Mouse (Mus musculus) limb, embryonic 13.5 days (tissue): ENCODE measurements at regions not wholly inside any gene's neighbourhood (a gene's known extent, or its start where the extent isn't known, plus 50 kb on each side); places are given as distances from the start of the nearest gene placed in this dataset.

ENCODE experiments used
- ATAC-seq: fragments of 200-750 bp; cut with Nextera tagmentation; 2 replicates; pipeline ENCODE4 v1.8.0; 2017; ENCODE audit warnings: low read depth, moderate number of reproducible peaks, moderate TSS enrichment; ENCODE audit not compliant: low FRiP score
- H3K27ac ChIP-seq: fragments of 300-500 bp; sonication (generic); 2 replicates; pipeline ENCODE4 v1.5.1; 2015; ENCODE audit warnings: inconsistent platforms, mild to moderate bottlenecking, moderate library complexity
- H3K27me3 ChIP-seq: fragments of 300-500 bp; sonication (generic); 2 replicates; pipeline ENCODE4 v1.6.1; 2015; ENCODE audit warnings: mild to moderate bottlenecking, inconsistent platforms
- H3K36me3 ChIP-seq: fragments of 300-500 bp; sonication (generic); 2 replicates; pipeline ENCODE4 v1.6.1; 2015; ENCODE audit warnings: inconsistent platforms, mild to moderate bottlenecking, moderate library complexity
- H3K4me1 ChIP-seq: fragments of 300-500 bp; sonication (generic); 2 replicates; pipeline ENCODE4 v1.6.1; 2015; ENCODE audit warnings: inconsistent platforms
- H3K4me2 ChIP-seq: fragments of 300-500 bp; sonication (generic); replicated peaks from 2 replicates; pipeline ENCODE4 v1.6.1; 2015; ENCODE audit warnings: inconsistent platforms, mild to moderate bottlenecking, moderate library complexity
- H3K4me3 ChIP-seq: fragments of 300-500 bp; sonication (generic); 2 replicates; pipeline ENCODE4 v1.5.1; 2015; ENCODE audit warnings: moderate library complexity, mild to moderate bottlenecking, inconsistent platforms
- H3K9ac ChIP-seq: fragments of 300-500 bp; sonication (generic); 2 replicates; pipeline ENCODE4 v1.6.1; 2015; ENCODE audit warnings: mild to moderate bottlenecking, inconsistent platforms
- H3K9me3 ChIP-seq: fragments of 300-500 bp; sonication (generic); 2 replicates; pipeline ENCODE4 v1.6.1; 2016; ENCODE audit warnings: inconsistent platforms
- WGBS: fragments of 180-500 bp; shearing (Covaris S2); methylation state at CpG from one replicate; pipeline ENCODE4 v1.1.7; 2015; 5-methylcytosine and 5-hydroxymethylcytosine counted together

GRCm38 (mm10) chr4:105948326-105948725 is 158.7 kb downstream of the Gm12728 start:
- no peak for ATAC-seq
- Histone ChIP-seq H3K9me3 (no peaks in the 10 kb centered on the region), H3K4me2 (no peak overlapping the region), H3K9ac (no peak overlapping the region), H3K36me3 (no peaks in the 10 kb centered on the region), H3K4me3 (no peak overlapping the region), H3K27ac (no peak overlapping the region), H3K27me3 (no peaks in the 10 kb centered on the region), H3K4me1 (peaks cover 12% of the 10 kb centered on the region; the same call in 1 of the 2 replicates)
- 89% methylated on average over 5 of the region's 5 CpGs for WGBS

- Histone ChIP-seq H3K4me1 (0 out of 2 replicates have a peak, but pooled peaks cover 4% of the 10 kb centered on the region), H3K9ac (no peak overlapping the region), H3K4me3 (no peak overlapping the region), H3K36me3 (no peaks in the 10 kb centered on the region), H3K9me3 (no peaks in the 10 kb centered on the region), H3K4me2 (no peak overlapping the region), H3K27ac (no peak overlapping the region), H3K27me3 (no peaks in the 10 kb centered on the region)
- no peak for ATAC-seq
- WGBS, result 63% methylated on average over 3 of the region's 3 CpGs
Measured at GRCm38 (mm10) chr4:105952406-105952805, 162.7 kb downstream of the Gm12728 start.

GRCm38 (mm10) chr4:105956516-105956915 is 166.8 kb downstream of the Gm12728 start:
- WGBS, result 70% methylated on average over 2 of the region's 2 CpGs

GRCm38 (mm10) chr4:105958331-105958730 is 168.7 kb downstream of the Gm12728 start:
- 35% methylated on average over 5 of the region's 5 CpGs for WGBS
- H3K4me2 ChIP-seq, result no peak overlapping the region
- no peak overlapping the region for H3K9ac ChIP-seq
- H3K36me3 ChIP-seq, result no peaks in the 10 kb centered on the region
- no peaks in the 10 kb centered on the region for H3K9me3 ChIP-seq
- H3K4me1 ChIP-seq, result peaks cover 37% of the 10 kb centered on the region
- ATAC-seq, result no peak
- no peak overlapping the region for H3K4me3 ChIP-seq
- H3K27me3 ChIP-seq, result no peaks in the 10 kb centered on the region
- no peak overlapping the region for H3K27ac ChIP-seq

More at GRCm38 (mm10) chr4:105956516-105956915, 166.8 kb downstream of the Gm12728 start:
- Histone ChIP-seq H3K27ac (no peak overlapping the region), H3K4me3 (no peak overlapping the region), H3K9ac (no peak overlapping the region), H3K36me3 (no peaks in the 10 kb centered on the region), H3K27me3 (no peaks in the 10 kb centered on the region), H3K9me3 (no peaks in the 10 kb centered on the region), H3K4me1 (peaks cover 21% of the 10 kb centered on the region), H3K4me2 (no peak overlapping the region)
- no peak for ATAC-seq

- no peak overlapping the region for H3K4me2 ChIP-seq
- H3K27ac ChIP-seq, result peak overlapping the region; percentile 58; the same call in 1 of the 2 replicates
- H3K9me3 ChIP-seq, result no peaks in the 10 kb centered on the region
- WGBS, result 32% methylated on average over 8 of the region's 8 CpGs
- 0 out of 2 replicates have a peak, but pooled peaks cover 4% of the 10 kb centered on the region for H3K27me3 ChIP-seq
- peaks cover 37% of the 10 kb centered on the region for H3K4me1 ChIP-seq
- no peak overlapping the region for H3K4me3 ChIP-seq
- ATAC-seq, result no peak
- no peaks in the 10 kb centered on the region for H3K36me3 ChIP-seq
- no peak overlapping the region for H3K9ac ChIP-seq
Measured at GRCm38 (mm10) chr4:105961686-105962360, 172.2 kb downstream of the Gm12728 start.

GRCm38 (mm10) chr4:105962542-105962941 is 172.9 kb downstream of the Gm12728 start:
- H3K4me3 ChIP-seq, result no peak overlapping the region
- peak overlapping the region; percentile 58; the same call in 1 of the 2 replicates for H3K27ac ChIP-seq
- ATAC-seq, result no peak
- no peaks in the 10 kb centered on the region for H3K36me3 ChIP-seq
- H3K27me3 ChIP-seq, result 0 out of 2 replicates have a peak, but pooled peaks cover 4% of the 10 kb centered on the region
- WGBS, result 20% methylated on average over 7 of the region's 7 CpGs
- H3K4me2 ChIP-seq, result no peak overlapping the region
- H3K4me1 ChIP-seq, result peaks cover 33% of the 10 kb centered on the region
- H3K9me3 ChIP-seq, result no peaks in the 10 kb centered on the region
- H3K9ac ChIP-seq, result no peak overlapping the region

GRCm38 (mm10) chr4:105968324-105968723 is 178.7 kb downstream of the Gm12728 start:
- ATAC-seq, result no peak
- Histone ChIP-seq H3K27me3 (0 out of 2 replicates have a peak, but pooled peaks cover 4% of the 10 kb centered on the region), H3K36me3 (no peaks in the 10 kb centered on the region), H3K4me1 (peaks cover 14% of the 10 kb centered on the region), H3K9me3 (no peaks in the 10 kb centered on the region), H3K4me2 (no peak overlapping the region), H3K9ac (no peak overlapping the region), H3K4me3 (no peak overlapping the region), H3K27ac (no peak overlapping the region)
- WGBS, result 25% methylated on average over 4 of the region's 4 CpGs

GRCm38 (mm10) chr4:105969628-105970027 is 180.0 kb downstream of the Gm12728 start:
- Histone ChIP-seq H3K36me3 (no peaks in the 10 kb centered on the region), H3K27me3 (0 out of 2 replicates have a peak, but pooled peaks cover 4% of the 10 kb centered on the region), H3K4me2 (no peak overlapping the region), H3K9ac (no peak overlapping the region), H3K27ac (no peak overlapping the region), H3K4me3 (no peak overlapping the region), H3K4me1 (peaks cover 14% of the 10 kb centered on the region), H3K9me3 (no peaks in the 10 kb centered on the region)
- 13% methylated on average over 2 of the region's 2 CpGs for WGBS
- ATAC-seq, result no peak

GRCm38 (mm10) chr4:105970056-105970455 is 180.4 kb downstream of the Gm12728 start:
- Histone ChIP-seq H3K9ac (no peak overlapping the region), H3K4me1 (peaks cover 14% of the 10 kb centered on the region), H3K9me3 (no peaks in the 10 kb centered on the region), H3K4me3 (no peak overlapping the region), H3K27ac (no peak overlapping the region), H3K4me2 (no peak overlapping the region), H3K27me3 (0 out of 2 replicates have a peak, but pooled peaks cover 4% of the 10 kb centered on the region), H3K36me3 (no peaks in the 10 kb centered on the region)
- no peak for ATAC-seq
- WGBS, result 36% methylated on average over 3 of the region's 3 CpGs

- Histone ChIP-seq H3K36me3 (no peaks in the 10 kb centered on the region), H3K27me3 (no peaks in the 10 kb centered on the region), H3K27ac (no peak overlapping the region), H3K9ac (no peak overlapping the region), H3K4me3 (no peak overlapping the region), H3K4me1 (peaks cover 17% of the 10 kb centered on the region), H3K4me2 (no peak overlapping the region), H3K9me3 (no peaks in the 10 kb centered on the region)
- no peak for ATAC-seq
- WGBS, result 79% methylated on average over 3 of the region's 3 CpGs
Measured at GRCm38 (mm10) chr4:105972736-105973135, 183.1 kb downstream of the Gm12728 start.

GRCm38 (mm10) chr4:105973769-105974397 is 184.2 kb downstream of the Gm12728 start:
- Histone ChIP-seq H3K4me3 (no peak overlapping the region), H3K27me3 (no peaks in the 10 kb centered on the region), H3K4me1 (peaks cover 19% of the 10 kb centered on the region), H3K36me3 (no peaks in the 10 kb centered on the region), H3K27ac (no peak overlapping the region), H3K9me3 (no peaks in the 10 kb centered on the region), H3K9ac (no peak overlapping the region), H3K4me2 (no peak overlapping the region)
- 62% methylated on average over 6 of the region's 6 CpGs for WGBS
- no peak for ATAC-seq

- no peaks in the 10 kb centered on the region for H3K27me3 ChIP-seq
- H3K9me3 ChIP-seq, result no peaks in the 10 kb centered on the region
- no peak for ATAC-seq
- no peak overlapping the region for H3K27ac ChIP-seq
- peaks cover 20% of the 10 kb centered on the region for H3K4me1 ChIP-seq
- 58% methylated on average over 4 of the region's 4 CpGs for WGBS
- no peak overlapping the region for H3K9ac ChIP-seq
- no peak overlapping the region for H3K4me3 ChIP-seq
- no peaks in the 10 kb centered on the region for H3K36me3 ChIP-seq
- no peak overlapping the region for H3K4me2 ChIP-seq
Measured at GRCm38 (mm10) chr4:105974948-105975347, 185.3 kb downstream of the Gm12728 start.
